ENCODE assay signal across 19 mouse cellular contexts in genomic region chr2:60876891-60877290, GRCm38 (mm10).
A peak's percentile ranks its signal among the peaks of the same experiment; 100 is the strongest.
DNase-seq lines count a peak whose midpoint lies in the region; ATAC-seq and TF ChIP-seq lines count a peak whose summit lies in the region.
"Had no signal": no experiment of that assay in that cellular context is flagged by ENCODE, and none has a peak within 500 bp of the region (broad histone marks: within the 10 kb centered on the region; RNA-seq: fewer than 3 reads in every experiment).

No protein-coding gene starts in this region.

- peaks cover 59% of the 10 kb centered on the region for H3K4me1 ChIP-seq in heart, postnatal 0 days (ENCODE audit: control insufficient read depth, insufficient read depth)
- peaks cover 74% of the 10 kb centered on the region for H3K4me1 ChIP-seq in E14TG2a.4 (replicated peaks; ENCODE audit: low read depth, low read length)
- peaks cover 42% of the 10 kb centered on the region for H3K4me1 ChIP-seq in embryonic fibroblast, embryonic 13.5 days (ENCODE audit: control insufficient read depth, insufficient read depth, low read length)
- peaks cover 18% of the 10 kb centered on the region for H3K4me1 ChIP-seq in forebrain, embryonic 13.5 days

- WGBS in heart, postnatal 0 days = 57% methylated on average over 2 of the region's 2 CpGs
- WGBS in forebrain, embryonic 13.5 days = 47% methylated on average over 2 of the region's 2 CpGs

- intact Hi-C loops in heart, postnatal 36 days (cut with DNase I) = no loop called here

- TF ChIP-seq EP300 in heart, postnatal 0 days (IDR thresholded peaks at IDR 0.05; ENCODE audit: low read depth) = no peak

- no peak for TF ChIP-seq POLR2A in embryonic fibroblast, embryonic 13.5 days (IDR thresholded peaks at IDR 0.05; ENCODE audit: low read depth, low read length)

- no peaks in the 10 kb centered on the region for H3K36me3 ChIP-seq in heart, postnatal 0 days (replicated peaks; ENCODE audit: control insufficient read depth, insufficient read depth, low read length)
- H3K36me3 ChIP-seq in E14TG2a.4 (ENCODE audit: insufficient read depth, low read length) = peaks cover 7% of the 10 kb centered on the region; the same call in 1 of the 2 replicates
- H3K36me3 ChIP-seq in forebrain, embryonic 13.5 days (ENCODE audit: poor library complexity, severe bottlenecking) = no peaks in the 10 kb centered on the region
- H3K36me3 ChIP-seq: hindbrain, embryonic 13.5 days; midbrain, embryonic 10.5 days; neural tube, embryonic 12.5 days had no signal

- ATAC-seq in heart, postnatal 0 days (ENCODE audit: insufficient read depth, low read depth) = no peak
- ATAC-seq in monocyte, adult 5-6 weeks (replicated peaks; ENCODE audit: insufficient number of reproducible peaks, low FRiP score, low TSS enrichment, poor library complexity, severe bottlenecking) = no peak
- no peak for ATAC-seq in forebrain, embryonic 13.5 days

- no peak overlapping the region for H3K4me3 ChIP-seq in heart, postnatal 0 days (ENCODE audit: low read depth, low read length)
- 0 out of 2 replicates have a peak overlapping the region, but pooled peaks have one; percentile 39 for H3K4me3 ChIP-seq in E14TG2a.4 (replicated peaks; ENCODE audit: low read length)
- no peak overlapping the region; the same call in 1 of the 2 replicates for H3K4me3 ChIP-seq in embryonic fibroblast, embryonic 13.5 days (ENCODE audit: insufficient read depth, low read length)
- H3K4me3 ChIP-seq in forebrain, embryonic 13.5 days = no peak overlapping the region
- H3K4me3 ChIP-seq: hindbrain, embryonic 13.5 days; left cerebral cortex, adult 2 months; liver, embryonic 13.5 days; midbrain, embryonic 10.5 days; neural tube, embryonic 12.5 days had no signal

- no peak for TF ChIP-seq CTCF in heart, postnatal 0 days (IDR thresholded peaks at IDR 0.05; ENCODE audit: low read depth)
- TF ChIP-seq CTCF in E14TG2a.4 (conservative IDR thresholded peaks at IDR 0.05; ENCODE audit: low read length) = no peak
- TF ChIP-seq CTCF in embryonic fibroblast, embryonic 13.5 days (IDR thresholded peaks at IDR 0.05; ENCODE audit: borderline replicate concordance, insufficient read depth, low read length) = no peak

- DNase-seq in heart, postnatal 0 days (ENCODE audit: low spot score) = peak; percentile 5
- DNase-seq in heart, postnatal 36 days = no peak
- DNase-seq in 3T3-L1 (ENCODE audit: low read depth, low spot score) = peak; percentile 53
- DNase-seq: adrenal gland, postnatal 25 days; cerebellum, adult 11-12 months; cerebellum, postnatal 14 days; embryo, embryonic 11 days; kidney, adult 18-20 months; liver, embryonic 13.5 days; right cerebral cortex, postnatal 14 days had no signal

- no peaks in the 10 kb centered on the region for H3K9me3 ChIP-seq in heart, postnatal 0 days (replicated peaks; ENCODE audit: control insufficient read depth, low read length)
- H3K9me3 ChIP-seq in E14TG2a.4 (ENCODE audit: low read length) = no peaks in the 10 kb centered on the region
- no peaks in the 10 kb centered on the region for H3K9me3 ChIP-seq in forebrain, embryonic 13.5 days (replicated peaks)
- H3K9me3 ChIP-seq: hindbrain, embryonic 13.5 days; liver, embryonic 13.5 days; midbrain, embryonic 10.5 days; neural tube, embryonic 12.5 days had no signal

- H3K27me3 ChIP-seq in heart, postnatal 0 days (ENCODE audit: control insufficient read depth, insufficient read depth, low read length) = no peaks in the 10 kb centered on the region
- no peaks in the 10 kb centered on the region for H3K27me3 ChIP-seq in E14TG2a.4 (ENCODE audit: insufficient read depth, low read length)
- H3K27me3 ChIP-seq in forebrain, embryonic 13.5 days = peaks cover 97% of the 10 kb centered on the region
- H3K27me3 ChIP-seq: hindbrain, embryonic 13.5 days; liver, embryonic 13.5 days had no signal

- no peak overlapping the region for H3K27ac ChIP-seq in heart, postnatal 0 days (ENCODE audit: low read depth)
- peak overlapping the region; percentile 87 for H3K27ac ChIP-seq in embryonic fibroblast, embryonic 13.5 days (ENCODE audit: insufficient read depth, low read length)
- no peak overlapping the region for H3K27ac ChIP-seq in forebrain, embryonic 13.5 days
- H3K27ac ChIP-seq: hindbrain, embryonic 13.5 days; left cerebral cortex, adult 2 months; liver, embryonic 13.5 days; midbrain, embryonic 10.5 days; neural tube, embryonic 12.5 days had no signal

- no peak overlapping the region for H3K9ac ChIP-seq in heart, postnatal 0 days (replicated peaks; ENCODE audit: low read depth, low read length)
- no peak overlapping the region for H3K9ac ChIP-seq in forebrain, embryonic 13.5 days
- H3K9ac ChIP-seq: hindbrain, embryonic 13.5 days; liver, embryonic 13.5 days; lung, embryonic 14.5 days; neural tube, embryonic 12.5 days had no signal

- peak overlapping the region; percentile 21; the same call in 1 of the 2 replicates for H3K4me2 ChIP-seq in heart, postnatal 0 days (ENCODE audit: low read depth, low read length)
- no peak overlapping the region for H3K4me2 ChIP-seq in forebrain, embryonic 13.5 days
- H3K4me2 ChIP-seq: hindbrain, embryonic 13.5 days; neural tube, embryonic 12.5 days had no signal

Comparison
In these comparisons a context has a peak if more than half of its experiments do, and no peak if none do; other contexts are left out.
1. DNase-seq: peak in heart, postnatal 0 days (single experiment) and 3T3-L1 (single experiment); none in heart, postnatal 36 days (0 of 2).